Mouse (Mus musculus) G1E (cell line): ENCODE results near the gene Zcchc2.

Experiments used
- CTCF ChIP-seq: IDR thresholded peaks from 2 replicates; pipeline ENCODE4 v1.5.1; 2012; ENCODE audit warnings: low read depth, low read length, inconsistent platforms, mixed read lengths
- GATA1 ChIP-seq: IDR thresholded peaks from 2 replicates; pipeline ENCODE4 v1.6.1; 2012; ENCODE audit warnings: borderline replicate concordance, low read length, inconsistent platforms, mixed read lengths
- GATA2 ChIP-seq: IDR thresholded peaks from 2 replicates; pipeline ENCODE4 v1.6.1; 2012; ENCODE audit warnings: low read depth, low read length, inconsistent platforms, borderline replicate concordance
- TAL1 ChIP-seq: conservative IDR thresholded peaks from 2 replicates; pipeline ENCODE4 v1.6.1; 2012; ENCODE audit warnings: low read depth, low read length, inconsistent platforms, mixed read lengths

GRCm38 (mm10) chr1:106030886-106031285, 40.7 kb downstream of the Zcchc2 start:
- TF ChIP-seq CTCF (no peak), TAL1 (no peak), GATA1 (no peak), GATA2 (no peak)
